Mouse (Mus musculus): ENCODE data around the gene Olfr782. TPM values are rescaled to one million over a fixed set of nuclear protein-coding genes. Genes with fewer than 3 reads are reported as not detected.

The Olfr782 gene
- polyA plus RNA-seq (2012; fragmentation: generic; extraction: Trizol) = not detected

DNA sequence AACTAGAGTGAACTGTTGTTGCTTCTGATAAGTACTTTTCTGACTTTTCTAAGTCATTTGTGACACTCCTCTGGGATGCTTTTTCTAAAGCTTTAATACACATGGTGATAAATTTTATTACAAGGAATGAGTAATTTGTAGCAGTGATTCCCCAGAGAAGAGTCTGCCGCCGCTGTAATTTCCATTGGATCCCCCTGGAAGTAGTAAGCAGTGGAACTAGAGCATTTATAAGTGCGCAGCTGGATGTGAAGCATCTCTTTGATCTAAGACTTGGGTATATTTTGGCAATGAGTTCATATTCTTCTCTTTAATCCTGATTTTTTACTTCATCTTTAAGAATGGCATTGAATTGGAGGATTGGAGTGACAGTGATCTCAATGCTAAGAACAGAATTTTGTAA is at the start of gene Olfr782:
Olfr782 (plus strand) TSS at position 301 of the 400 bp plus-strand sequence.

DNA sequence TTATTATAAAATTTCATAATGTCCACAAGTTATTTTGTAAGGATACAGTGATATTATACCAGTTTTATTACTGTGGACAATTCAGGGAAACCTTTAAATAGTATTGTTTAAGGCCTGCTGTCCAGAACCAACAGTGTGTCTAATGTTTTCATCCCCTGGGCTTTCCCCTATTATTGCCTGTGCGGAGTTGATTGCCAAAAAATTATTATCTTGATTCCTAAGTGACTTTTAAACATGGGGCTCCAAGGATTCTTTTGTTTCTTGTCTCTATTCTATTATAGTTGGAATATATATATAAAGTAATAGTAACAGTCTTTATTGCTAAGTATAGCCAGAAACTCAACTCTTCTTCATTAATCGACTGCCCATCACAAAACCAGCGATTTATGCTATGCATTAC is 30.8 kb upstream of the Olfr782 start, which contains the start of gene Olfr780:
Olfr780 (plus strand) TSS at position 301 of the 400 bp plus-strand sequence.

GRCm38 (mm10) chr10:129328554-129328953 is 20.1 kb upstream of the Olfr782 start, which contains the start of gene Olfr781:
Gene Olfr781, plus strand, starts transcription at chr10:129328854.

GRCm38 (mm10) chr10:129383783-129384182 is 35.1 kb downstream of the Olfr782 start, which contains the start of gene Olfr784:
Gene Olfr784, plus strand, starts transcription at chr10:129384083.

Other genes with a start within 250 kb of the Olfr782 start
- gene Olfr768, start 249.5 kb upstream of the Olfr782 start, polyA plus RNA-seq (2012; fragmentation: generic; extraction: Trizol) = not detected
- not detected for gene Olfr769, start 231.0 kb upstream of the Olfr782 start, polyA plus RNA-seq (2012; fragmentation: generic; extraction: Trizol)
- not detected for gene Olfr770, start 209.9 kb upstream of the Olfr782 start, polyA plus RNA-seq (2012; fragmentation: generic; extraction: Trizol)
- gene Olfr771, start 184.1 kb upstream of the Olfr782 start, polyA plus RNA-seq (2012; fragmentation: generic; extraction: Trizol) = not detected
- gene Olfr772, start 170.9 kb upstream of the Olfr782 start, polyA plus RNA-seq (2012; fragmentation: generic; extraction: Trizol) = not detected
- not detected for gene Olfr773, start 161.4 kb upstream of the Olfr782 start, polyA plus RNA-seq (2012; fragmentation: generic; extraction: Trizol)
- not detected for gene Olfr774, start 112.6 kb upstream of the Olfr782 start, polyA plus RNA-seq (2012; fragmentation: generic; extraction: Trizol)
- not detected for gene Olfr775, start 100.4 kb upstream of the Olfr782 start, polyA plus RNA-seq (2012; fragmentation: generic; extraction: Trizol)
- not detected for gene Olfr776, start 89.7 kb upstream of the Olfr782 start, polyA plus RNA-seq (2012; fragmentation: generic; extraction: Trizol)
- gene Olfr777, start 77.4 kb upstream of the Olfr782 start, polyA plus RNA-seq (2012; fragmentation: generic; extraction: Trizol) = not detected
- gene Olfr780, start 30.7 kb upstream of the Olfr782 start, polyA plus RNA-seq (2012; fragmentation: generic; extraction: Trizol) = not detected
- gene Olfr781, start 20.0 kb upstream of the Olfr782 start, polyA plus RNA-seq (2012; fragmentation: generic; extraction: Trizol) = not detected
- gene Olfr784, start 35.2 kb downstream of the Olfr782 start, polyA plus RNA-seq (2012; fragmentation: generic; extraction: Trizol) = under 1 TPM in 1 of 2 experiments, not detected in 1; 0.02 TPM
- gene Olfr785, start 56.6 kb downstream of the Olfr782 start, polyA plus RNA-seq (2012; fragmentation: generic; extraction: Trizol) = not detected
- not detected for gene Olfr786, start 78.5 kb downstream of the Olfr782 start, polyA plus RNA-seq (2012; fragmentation: generic; extraction: Trizol)
- gene Olfr787, start 113.0 kb downstream of the Olfr782 start, polyA plus RNA-seq (2012; fragmentation: generic; extraction: Trizol) = not detected
- gene Olfr788, start 122.1 kb downstream of the Olfr782 start, polyA plus RNA-seq (2012; fragmentation: generic; extraction: Trizol) = not detected
- not detected for gene Olfr789, start 135.9 kb downstream of the Olfr782 start, polyA plus RNA-seq (2012; fragmentation: generic; extraction: Trizol)
- not detected for gene Olfr790, start 149.6 kb downstream of the Olfr782 start, polyA plus RNA-seq (2012; fragmentation: generic; extraction: Trizol)
- not detected for gene Olfr791, start 172.9 kb downstream of the Olfr782 start, polyA plus RNA-seq (2012; fragmentation: generic; extraction: Trizol)
- gene Olfr792, start 190.3 kb downstream of the Olfr782 start, polyA plus RNA-seq (2012; fragmentation: generic; extraction: Trizol) = not detected
- gene Olfr794, start 218.8 kb downstream of the Olfr782 start, polyA plus RNA-seq (2012; fragmentation: generic; extraction: Trizol) = not detected

Measured in C3H10T1/2 (cell line).